Mouse (Mus musculus): ENCODE results near the gene Acvr1b.

Gene Acvr1b

GRCm38 (mm10) chr15:101173421-101174211, at the start of gene Acvr1b:
Gene Acvr1b (plus strand): TSS chr15:101174067.
- DNase-seq (ENCODE audit: low read depth), result peak; percentile 84

GRCm38 (mm10) chr15:101125561-101125960, 48.3 kb upstream of the Acvr1b start:
- DNase-seq (ENCODE audit: low read depth), result no peak

GRCm38 (mm10) chr15:101126876-101127544, 46.9 kb upstream of the Acvr1b start:
- DNase-seq (ENCODE audit: low read depth), result no peak

GRCm38 (mm10) chr15:101128181-101129089, 45.4 kb upstream of the Acvr1b start, which contains the start of gene Acvrl1:
Gene Acvrl1 (plus strand): TSS chr15:101128522.
- no peak for DNase-seq (ENCODE audit: low read depth)

- no peak for DNase-seq (ENCODE audit: low read depth)
Observed at GRCm38 (mm10) chr15:101129412-101129811, 44.5 kb upstream of the Acvr1b start.

- DNase-seq (ENCODE audit: low read depth), result no peak
Observed at GRCm38 (mm10) chr15:101131498-101131897, 42.4 kb upstream of the Acvr1b start.

- no peak for DNase-seq (ENCODE audit: low read depth)
Observed at GRCm38 (mm10) chr15:101132041-101132440, 41.8 kb upstream of the Acvr1b start.

- no peak for DNase-seq (ENCODE audit: low read depth)
Observed at GRCm38 (mm10) chr15:101132761-101133160, 41.1 kb upstream of the Acvr1b start.

GRCm38 (mm10) chr15:101133993-101134704, 39.7 kb upstream of the Acvr1b start:
- DNase-seq (ENCODE audit: low read depth), result peak; percentile 77

GRCm38 (mm10) chr15:101135405-101135804, 38.5 kb upstream of the Acvr1b start:
- DNase-seq (ENCODE audit: low read depth), result no peak

GRCm38 (mm10) chr15:101137455-101137854, 36.4 kb upstream of the Acvr1b start:
- DNase-seq (ENCODE audit: low read depth), result no peak

GRCm38 (mm10) chr15:101138675-101139074, 35.2 kb upstream of the Acvr1b start:
- DNase-seq (ENCODE audit: low read depth), result no peak

- DNase-seq (ENCODE audit: low read depth), result no peak
Observed at GRCm38 (mm10) chr15:101139885-101140284, 34.0 kb upstream of the Acvr1b start.

- no peak for DNase-seq (ENCODE audit: low read depth)
Observed at GRCm38 (mm10) chr15:101140587-101140986, 33.3 kb upstream of the Acvr1b start.

GRCm38 (mm10) chr15:101141061-101141541, 32.8 kb upstream of the Acvr1b start:
- DNase-seq (ENCODE audit: low read depth), result peak; percentile 66

- no peak for DNase-seq (ENCODE audit: low read depth)
Observed at GRCm38 (mm10) chr15:101142672-101143071, 31.2 kb upstream of the Acvr1b start.

- DNase-seq (ENCODE audit: low read depth), result peak; percentile 67
Observed at GRCm38 (mm10) chr15:101143494-101143893, 30.4 kb upstream of the Acvr1b start.

- DNase-seq (ENCODE audit: low read depth), result peak; percentile 67
Observed at GRCm38 (mm10) chr15:101144176-101144575, 29.7 kb upstream of the Acvr1b start.

GRCm38 (mm10) chr15:101144779-101145178, 29.1 kb upstream of the Acvr1b start:
- no peak for DNase-seq (ENCODE audit: low read depth)

- peak; percentile 96 for DNase-seq (ENCODE audit: low read depth)
Observed at GRCm38 (mm10) chr15:101145424-101146099, 28.3 kb upstream of the Acvr1b start.

Measured in 416B (cell line).